Mouse (Mus musculus): ENCODE data around the gene Pced1a.

Gene Pced1a

DNA sequence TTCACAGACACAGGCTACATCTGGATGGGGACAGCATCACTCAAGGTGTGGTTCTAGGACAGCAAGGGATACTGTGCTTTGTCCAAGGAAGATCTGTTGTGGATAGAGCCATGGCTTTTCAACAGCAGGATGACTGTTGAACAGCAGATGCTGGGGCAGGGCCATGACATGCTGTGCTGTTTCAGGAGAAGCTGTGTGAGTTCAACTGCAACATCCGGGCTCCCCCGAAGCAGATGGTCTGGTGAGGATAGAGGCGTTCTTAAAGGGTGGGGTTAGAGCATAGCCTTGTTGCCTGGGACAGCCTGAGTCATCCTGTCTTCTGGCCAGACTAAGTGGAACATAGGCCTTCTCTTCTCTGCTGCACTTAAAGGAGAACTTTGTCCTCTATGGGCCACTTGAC lies 14.4 kb upstream of the Pced1a start:
- in situ Hi-C loops (cut with MboI, MseI): loop anchor here in 1 of 2 experiments (10.0 kb wide), 1 partner anchor 116 kb away; no protein-coding TSS in a partner anchor

DNA sequence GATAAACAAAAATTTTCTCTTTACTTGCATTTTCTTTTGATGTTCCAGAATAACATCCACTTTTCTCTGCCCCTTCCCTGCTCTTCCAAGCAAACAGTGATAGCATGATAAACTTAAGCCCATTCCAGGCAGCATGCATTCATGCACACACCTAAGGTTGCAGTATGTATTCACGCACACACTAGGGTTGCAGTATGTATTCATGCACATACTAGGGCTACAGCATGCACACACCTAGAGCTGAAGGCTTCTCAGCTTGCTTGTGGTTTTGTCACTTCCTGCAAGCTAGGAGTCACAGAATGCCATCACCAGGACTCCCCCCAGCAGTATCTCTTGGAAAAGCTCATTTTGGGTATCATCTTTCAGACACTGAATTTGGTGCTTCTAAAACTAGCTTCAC lies 12.3 kb upstream of the Pced1a start:
- in situ Hi-C loops (cut with MboI, MseI): loop anchor here in 1 of 2 experiments (10.0 kb wide), 1 partner anchor 118 kb away; no protein-coding TSS in a partner anchor

GRCm38 (mm10) chr2:130433152-130433551 lies 8.7 kb upstream of the Pced1a start:
- in situ Hi-C loops (cut with MboI, MseI): loop anchor here in 1 of 2 experiments (10.0 kb wide), 1 partner anchor 122 kb away; no protein-coding TSS in a partner anchor

DNA sequence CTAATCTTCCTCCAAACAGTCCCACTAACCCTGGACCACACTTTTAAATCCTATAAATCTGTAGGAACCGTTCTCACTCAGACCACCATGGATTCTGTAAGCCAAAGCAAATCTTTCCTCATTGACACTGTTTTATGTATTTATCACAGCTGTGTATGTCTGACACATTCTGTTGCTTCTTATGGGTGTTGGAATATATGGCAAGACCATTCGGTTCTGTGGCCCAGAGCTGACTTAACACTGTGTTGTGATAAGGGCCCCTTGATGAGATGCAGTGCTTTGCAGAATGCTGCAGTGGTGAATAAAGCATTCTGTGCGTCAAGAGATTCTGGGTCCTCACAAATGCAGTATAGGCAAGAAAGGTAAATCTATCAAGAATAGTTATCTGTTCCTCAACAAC lies 7.7 kb upstream of the Pced1a start:
- in situ Hi-C loops (cut with MboI, MseI): loop anchor here in 1 of 2 experiments (10.0 kb wide), 1 partner anchor 123 kb away; no protein-coding TSS in a partner anchor

- in situ Hi-C loops (cut with MboI, MseI): loop anchor here in 1 of 2 experiments (10.0 kb wide), 1 partner anchor 124 kb away; no protein-coding TSS in a partner anchor
Measured at GRCm38 (mm10) chr2:130430484-130430883, 6.0 kb upstream of the Pced1a start.

- in situ Hi-C loops (cut with MboI, MseI): loop anchor here in 1 of 2 experiments (10.0 kb wide), 1 partner anchor 125 kb away; no protein-coding TSS in a partner anchor
Measured at GRCm38 (mm10) chr2:130429851-130430250, 5.3 kb upstream of the Pced1a start.

DNA sequence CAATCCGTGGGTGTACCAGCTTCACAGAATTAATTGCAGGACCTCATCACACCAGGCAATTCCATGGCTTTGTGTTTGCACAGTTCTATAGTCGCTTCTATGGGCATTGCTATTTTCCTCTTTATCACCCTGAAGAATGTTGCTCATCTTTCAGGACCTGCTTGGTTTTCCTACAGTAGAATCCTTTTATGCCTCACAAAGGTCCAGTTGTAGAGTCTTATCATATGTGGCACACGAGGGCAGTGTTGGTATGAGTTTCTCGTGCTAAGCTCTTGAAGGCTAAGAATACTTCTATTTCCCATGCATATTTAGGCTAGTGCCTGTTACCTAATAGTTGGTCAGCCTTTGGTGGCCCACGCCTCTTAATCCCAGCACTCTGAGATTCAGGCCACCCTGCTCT lies 611 bp upstream of the Pced1a start:
- in situ Hi-C loops (cut with MboI, MseI): no loop called here

DNA sequence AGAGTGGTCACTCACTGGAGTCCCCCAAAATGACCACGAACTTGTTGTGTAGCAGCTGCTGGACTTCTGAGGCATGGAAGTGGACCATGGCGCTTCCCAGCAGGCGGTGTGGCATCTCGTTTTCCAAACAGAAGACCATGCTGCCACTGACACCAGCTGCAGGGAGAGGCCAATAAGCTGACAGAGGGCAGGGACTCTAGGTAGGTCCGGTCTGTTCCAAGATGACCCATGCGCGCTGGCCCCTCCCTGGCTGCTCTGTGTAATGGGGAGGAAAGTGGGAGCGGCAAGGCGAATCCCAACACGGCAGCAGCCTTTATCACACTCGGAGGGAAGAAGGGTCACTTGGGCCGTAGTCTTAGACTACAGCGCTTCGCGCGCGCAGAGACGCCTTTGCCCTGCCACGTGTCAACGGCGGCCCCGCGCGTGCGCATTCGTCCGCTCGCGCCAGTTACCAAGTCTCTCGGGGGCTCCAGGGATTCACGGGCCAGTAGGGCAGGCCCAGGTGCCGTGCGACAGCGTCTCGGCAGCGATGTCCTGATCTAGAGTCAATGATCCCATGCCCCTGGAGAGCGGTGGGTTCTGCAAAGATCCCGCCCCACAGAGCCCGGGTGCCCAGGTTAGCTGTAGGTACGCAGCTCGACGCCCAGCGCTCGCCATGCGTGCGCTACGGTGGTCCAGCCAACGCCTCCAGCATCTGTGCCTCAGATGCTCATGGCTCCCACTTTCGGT lies 940 bp downstream of the Pced1a start:
- in situ Hi-C loops (cut with MboI, MseI): loop anchor here (5.0 kb wide), 2 partner anchors 131 to 141 kb away; partner anchors contain the start of gene Idh3b (in 1 of the 2)

GRCm38 (mm10) chr2:130421781-130422620 lies 2.5 kb downstream of the Pced1a start:
- in situ Hi-C loops (cut with MboI, MseI): loop anchor here (5.0 kb wide), 2 partner anchors 130 to 140 kb away; partner anchors contain the start of gene Idh3b (in 1 of the 2)

DNA sequence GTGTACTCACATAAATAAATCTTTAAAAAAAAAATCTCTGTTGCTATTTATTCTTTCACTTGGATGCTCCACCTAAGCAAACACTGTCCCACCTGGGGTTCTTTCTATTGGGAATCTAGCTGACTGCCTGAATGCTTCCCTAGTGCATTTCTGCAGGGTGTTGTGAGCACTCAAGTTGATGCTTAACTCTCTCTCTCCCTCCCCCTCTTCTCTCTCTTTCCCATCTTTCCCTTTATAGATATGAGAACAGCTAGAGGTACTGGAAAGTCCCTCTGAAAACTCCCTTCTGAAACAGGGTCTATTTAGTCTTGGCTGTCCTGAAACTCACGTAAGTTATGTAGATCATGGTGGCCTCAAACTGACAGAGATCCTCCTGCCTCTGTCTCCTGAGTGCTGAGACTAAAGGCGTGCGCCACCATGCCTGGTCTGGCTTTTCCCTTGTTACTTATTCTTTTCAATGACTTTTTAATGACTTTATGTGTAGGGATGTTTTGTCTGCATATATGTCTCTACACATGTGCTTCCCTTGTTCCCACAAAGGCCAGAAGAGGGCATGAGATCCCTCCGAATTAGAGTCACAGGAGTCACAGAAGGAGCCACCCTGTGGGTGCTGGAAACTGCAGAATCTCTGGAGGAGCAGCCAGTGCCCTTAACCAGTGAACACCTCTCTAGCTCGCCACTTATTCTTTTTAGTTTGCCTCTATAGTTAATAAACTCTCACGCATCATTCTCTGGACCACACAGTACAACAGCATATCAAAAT lies 10.2 kb downstream of the Pced1a start:
- in situ Hi-C loops (cut with MboI, MseI): no loop called here

GRCm38 (mm10) chr2:130412775-130413174 lies 11.7 kb downstream of the Pced1a start:
- in situ Hi-C loops (cut with MboI, MseI): no loop called here

DNA sequence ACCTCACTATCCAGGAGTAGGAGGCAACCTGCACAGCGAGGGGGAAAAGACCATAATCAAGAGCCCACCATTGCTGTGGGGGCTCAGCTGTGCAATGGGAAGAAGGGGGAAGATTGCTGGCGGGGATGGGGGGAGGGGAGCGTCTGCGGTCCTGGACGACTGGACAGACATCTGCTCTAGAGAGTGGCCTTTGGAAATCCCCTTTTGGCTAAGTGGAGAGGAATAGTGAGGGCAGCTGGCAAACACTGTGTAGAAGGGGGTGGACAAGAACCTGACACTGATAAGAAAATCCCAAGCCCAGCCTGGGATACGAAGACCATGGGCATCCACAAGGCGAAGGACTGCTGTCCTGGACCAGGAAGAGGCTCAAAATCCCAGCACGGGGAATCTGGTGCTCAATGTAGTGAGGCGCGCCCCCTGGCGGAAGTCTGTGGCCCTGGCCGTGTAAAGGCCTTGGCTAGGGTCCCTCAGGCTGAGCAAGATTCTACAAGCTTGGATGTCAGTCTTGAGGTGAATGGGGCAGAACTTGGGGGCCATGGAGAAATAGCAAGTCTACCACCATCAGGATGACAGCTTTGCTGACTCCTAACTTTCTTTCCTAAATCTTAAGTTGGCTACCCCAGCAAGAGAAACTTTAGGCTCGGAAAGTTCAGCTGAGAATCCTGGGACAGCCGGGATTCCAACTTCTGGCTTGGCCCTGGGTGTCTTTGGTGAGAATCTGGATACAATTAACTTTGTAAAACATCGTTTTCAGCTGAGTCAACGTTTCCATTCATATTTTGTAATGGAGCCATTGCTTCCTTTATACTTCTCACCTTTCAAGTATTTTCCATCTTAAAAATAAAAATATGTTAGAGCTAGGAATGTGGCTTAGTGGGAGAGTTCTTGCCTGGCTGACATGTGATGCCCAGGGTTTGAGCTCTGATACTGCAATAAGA lies 12.7 kb downstream of the Pced1a start:
- in situ Hi-C loops (cut with MboI, MseI): no loop called here

DNA sequence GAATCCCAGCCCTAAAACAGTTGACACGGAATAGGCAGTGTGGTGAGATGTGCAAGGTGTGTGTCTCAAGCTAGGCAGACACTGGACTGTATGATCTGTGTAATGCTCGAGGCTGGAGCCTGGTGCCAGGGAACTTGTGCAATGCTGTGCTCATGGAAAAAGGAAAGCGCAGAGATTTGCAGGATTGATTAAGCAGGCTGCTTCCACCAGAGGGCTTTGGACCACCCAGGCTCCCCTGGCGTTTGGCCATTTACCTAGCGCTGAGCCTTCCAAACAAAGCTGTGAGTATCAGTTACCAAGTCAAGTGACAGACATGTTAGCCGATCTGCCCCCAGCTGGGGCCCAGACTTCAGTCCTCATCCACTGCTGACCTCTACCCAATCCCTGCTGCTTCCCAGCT lies 16.3 kb downstream of the Pced1a start:
- in situ Hi-C loops (cut with MboI, MseI): loop anchor here in 1 of 2 experiments (10.0 kb wide), 1 partner anchor 1323 kb away; no protein-coding TSS in a partner anchor

GRCm38 (mm10) chr2:130406178-130406577 lies 18.3 kb downstream of the Pced1a start, which contains the start of gene Tmem239:
Tmem239 (plus strand) TSS chr2:130406478.
- in situ Hi-C loops (cut with MboI, MseI): loop anchor here in 1 of 2 experiments (10.0 kb wide), 1 partner anchor 1321 kb away; no protein-coding TSS in a partner anchor

DNA sequence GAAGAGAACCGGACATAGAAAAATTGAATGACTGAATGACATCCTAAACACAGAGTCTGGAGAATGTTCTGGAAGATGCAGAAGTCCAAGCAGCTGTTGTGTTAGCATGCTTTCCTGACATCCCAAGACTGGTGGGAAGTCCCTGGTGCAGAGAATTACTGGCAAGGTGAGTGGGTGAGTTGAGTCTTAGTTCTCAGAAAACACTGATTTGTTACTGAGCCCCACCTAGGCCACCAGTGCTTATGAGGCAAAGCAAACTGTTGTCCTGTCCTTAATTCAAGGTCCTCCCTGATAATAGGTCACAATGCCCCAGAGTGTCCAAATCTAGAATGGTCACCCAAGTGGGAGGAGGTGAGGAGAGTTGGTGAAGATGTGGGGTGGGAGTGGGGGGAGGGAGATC lies 19.6 kb downstream of the Pced1a start, which contains the start of the genes Gm28372 and 1700020A23Rik:
TSS of gene Gm28372 (plus strand) at position 301 of the 400 bp plus-strand sequence.
TSS of gene 1700020A23Rik (plus strand) at position 321 of the 400 bp plus-strand sequence.
- in situ Hi-C loops (cut with MboI, MseI): loop anchor here in 1 of 2 experiments (10.0 kb wide), 1 partner anchor 1320 kb away; no protein-coding TSS in a partner anchor

DNA sequence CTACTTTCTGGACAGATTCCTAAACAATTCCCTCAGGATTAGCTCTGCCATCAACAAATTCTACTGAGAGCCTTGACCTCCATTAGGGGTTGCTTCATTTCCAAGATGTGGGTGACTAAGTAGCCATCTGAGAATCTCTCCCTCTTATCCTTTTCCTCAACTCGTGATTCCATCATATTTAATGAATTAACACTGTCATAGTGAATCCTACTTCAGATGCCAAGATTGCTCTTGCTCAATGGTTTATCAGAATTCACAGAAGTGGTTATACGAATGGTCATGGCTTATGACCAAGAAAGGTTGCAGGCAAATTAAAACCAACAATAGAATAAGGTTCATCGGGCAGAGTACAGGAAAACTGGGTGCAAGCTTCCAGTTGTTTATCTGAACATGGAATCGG lies 22.6 kb downstream of the Pced1a start:
- in situ Hi-C loops (cut with MboI, MseI): loop anchor here in 1 of 2 experiments (10.0 kb wide), 1 partner anchor 1317 kb away; no protein-coding TSS in a partner anchor

GRCm38 (mm10) chr2:130400046-130400445 lies 24.5 kb downstream of the Pced1a start:
- in situ Hi-C loops (cut with MboI, MseI): loop anchor here in 1 of 2 experiments (10.0 kb wide), 1 partner anchor 1315 kb away; no protein-coding TSS in a partner anchor

DNA sequence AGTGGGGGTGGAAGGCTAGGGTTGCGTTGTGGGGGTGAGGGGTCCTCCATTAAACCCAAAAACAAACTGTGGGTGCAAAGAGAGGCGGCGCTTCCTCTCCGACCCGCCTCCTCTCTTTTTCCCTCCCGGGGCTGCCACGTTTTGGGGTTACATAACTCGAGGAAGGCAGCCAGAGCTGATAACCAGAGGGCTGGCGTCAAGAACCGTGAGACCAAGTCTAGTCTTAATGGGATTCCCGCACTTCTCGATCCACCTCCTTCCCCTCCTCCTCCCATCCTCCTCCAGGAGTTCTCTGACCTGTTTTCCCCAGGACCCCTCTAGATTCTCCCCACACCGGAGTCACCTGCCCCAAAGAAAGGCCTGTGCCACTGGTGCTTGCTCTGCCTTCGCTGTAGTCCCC lies 26.4 kb downstream of the Pced1a start:
- in situ Hi-C loops (cut with MboI, MseI): no loop called here

All from T-helper 17 cell (primary cell).